Mouse (Mus musculus) hindbrain, embryonic 14.5 days (tissue): Measurements from ENCODE around the gene Caps2. TPM values are rescaled to one million over a fixed set of nuclear protein-coding genes. Genes with fewer than 3 reads are reported as not detected.
"Not testable (repeated sequence)": the region's sequence is repeated elsewhere in the genome, so short reads cannot be mapped to it uniquely, and the experiment has no call there.

Source experiments
- ATAC-seq: fragments of 200-750 bp; cut with Nextera tagmentation; 2 replicates; pipeline ENCODE4 v1.8.0; 2017; ENCODE audit warnings: moderate number of reproducible peaks, mild to moderate bottlenecking, moderate TSS enrichment, moderate library complexity; ENCODE audit not compliant: low FRiP score
- DNase-seq: peaks from one replicate; pipeline ENCODE4 v3.0.0-alpha.2; 2015; ENCODE audit warnings: low spot score
- H3K27ac ChIP-seq: fragments of 300-500 bp; sonication (generic); 2 replicates; pipeline ENCODE4 v1.5.1; 2014; ENCODE audit warnings: mild to moderate bottlenecking, moderate library complexity
- H3K27me3 ChIP-seq: fragments of 300-500 bp; sonication (generic); 2 replicates; pipeline ENCODE4 v1.6.1; 2014; ENCODE audit warnings: mild to moderate bottlenecking, low read length, mixed read lengths; ENCODE audit not compliant: control insufficient read depth, insufficient read depth
- H3K36me3 ChIP-seq: fragments of 300-500 bp; sonication (generic); replicated peaks from 2 replicates; pipeline ENCODE4 v1.6.1; 2014; ENCODE audit not compliant: control insufficient read depth, insufficient read depth
- H3K4me1 ChIP-seq: fragments of 300-500 bp; sonication (generic); replicated peaks from 2 replicates; pipeline ENCODE4 v1.6.1; 2014; ENCODE audit warnings: antibody characterized with exemption, low read length, mixed read lengths; ENCODE audit not compliant: control insufficient read depth, insufficient read depth
- H3K4me2 ChIP-seq: fragments of 300-500 bp; sonication (generic); replicated peaks from 2 replicates; pipeline ENCODE4 v1.6.1; 2014; ENCODE audit warnings: mild to moderate bottlenecking, moderate library complexity
- H3K4me3 ChIP-seq: fragments of 300-500 bp; sonication (generic); replicated peaks from 2 replicates; pipeline ENCODE4 v1.5.1; 2014; ENCODE audit warnings: mild to moderate bottlenecking, low read length
- H3K9ac ChIP-seq: fragments of 300-500 bp; sonication (generic); 2 replicates; pipeline ENCODE4 v1.6.1; 2014
- H3K9me3 ChIP-seq: fragments of 300-500 bp; sonication (generic); 2 replicates; pipeline ENCODE4 v1.6.1; 2016; ENCODE audit warnings: low read length; ENCODE audit not compliant: control insufficient read depth
- WGBS: fragments of 180-500 bp; shearing (Covaris S2); extraction: QIAGEN DNeasy Blood & Tissue Kit; methylation state at CpG from one replicate; pipeline ENCODE4 v1.1.7; 2014; 5-methylcytosine and 5-hydroxymethylcytosine counted together
- polyA plus RNA-seq: library from polyadenylated mRNA; unstranded; fragments of >200 nt; fragmentation: Nextera tagmentation; extraction: Ambion mirVana; gene quantifications from 2 replicates; pipeline ENCODE4 v1.2.1, GENCODE M21; 2014

Gene Caps2
- 0.53 and 0.96 TPM in 2 replicates for polyA plus RNA-seq

DNA sequence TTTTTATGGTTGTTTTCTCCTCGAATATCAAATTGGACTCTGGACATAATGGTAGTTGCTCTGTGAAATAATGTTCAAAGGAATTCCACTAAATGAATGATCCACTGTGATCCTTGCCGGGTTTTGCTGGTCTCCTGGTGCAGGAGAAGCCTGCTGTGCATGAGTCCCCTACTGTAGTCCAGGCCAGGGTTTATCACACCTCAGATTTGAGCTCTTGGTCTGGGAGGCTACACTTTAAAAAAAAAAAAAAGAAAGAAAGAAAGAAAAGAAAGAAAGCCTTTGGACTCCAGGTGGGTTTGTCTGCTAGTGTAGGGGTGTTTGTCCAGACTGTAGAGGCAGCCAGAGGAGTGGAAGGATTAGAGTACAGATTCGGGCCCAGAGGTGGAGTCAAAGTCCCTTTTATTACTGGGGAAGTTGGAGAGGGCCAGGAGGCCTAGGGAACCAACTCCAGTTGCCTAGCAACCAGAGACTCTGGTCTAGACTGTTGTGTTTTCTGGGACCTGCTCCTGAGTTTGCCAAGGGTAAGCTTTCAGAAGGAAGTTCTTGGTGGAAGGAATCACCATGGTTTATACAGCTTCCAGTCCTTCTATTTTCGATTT is at the start of gene Caps2:
Caps2 (plus strand) TSS at position 454 of the 599 bp plus-strand sequence.
- H3K4me2 ChIP-seq: 0 out of 2 replicates have a peak within 1 kb of the TSS, but pooled peaks have one; percentile 21
- H3K4me3 ChIP-seq: no peak within 1 kb of the TSS
- no peaks in the 10 kb centered on the region for H3K9me3 ChIP-seq
- no peaks in the 10 kb centered on the region for H3K27me3 ChIP-seq
- DNase-seq: peak; percentile 46
- H3K9ac ChIP-seq: no peak within 1 kb of the TSS
- no peak within 1 kb of the TSS for H3K27ac ChIP-seq
- peak; percentile 50; the same call in 1 of the 2 replicates for ATAC-seq
- no peaks in the 10 kb centered on the region for H3K36me3 ChIP-seq
- H3K4me1 ChIP-seq: peaks cover 3% of the 10 kb centered on the region; the same call in 1 of the 2 replicates
- WGBS: 30% methylated on average over 4 of the region's 4 CpGs

DNA sequence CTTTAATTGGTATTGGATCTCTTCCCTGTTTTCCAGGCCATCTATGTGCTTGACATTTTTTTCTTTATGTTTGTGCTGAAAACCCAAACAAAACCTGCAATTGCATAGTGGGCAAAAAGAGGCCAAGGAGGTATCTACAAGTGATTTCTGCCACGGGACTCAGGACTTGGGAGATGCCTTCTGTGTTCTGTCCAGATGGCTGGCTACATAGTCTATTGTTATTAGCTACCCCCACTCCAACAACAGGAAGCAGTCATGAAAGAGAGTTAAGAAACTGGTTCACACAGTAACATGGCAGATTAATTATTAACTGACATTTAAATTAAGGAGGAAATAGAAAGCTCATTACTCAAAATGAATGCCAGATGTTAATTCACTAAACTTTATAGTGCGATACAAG is 38.3 kb upstream of the Caps2 start:
- not testable (repeated sequence) for ATAC-seq, H3K27me3 ChIP-seq, H3K4me3 ChIP-seq, DNase-seq, H3K27ac ChIP-seq, H3K36me3 ChIP-seq, H3K4me2 ChIP-seq, H3K4me1 ChIP-seq, H3K9ac ChIP-seq, H3K9me3 ChIP-seq
- WGBS: 49% methylated on average over 2 of the region's 2 CpGs

DNA sequence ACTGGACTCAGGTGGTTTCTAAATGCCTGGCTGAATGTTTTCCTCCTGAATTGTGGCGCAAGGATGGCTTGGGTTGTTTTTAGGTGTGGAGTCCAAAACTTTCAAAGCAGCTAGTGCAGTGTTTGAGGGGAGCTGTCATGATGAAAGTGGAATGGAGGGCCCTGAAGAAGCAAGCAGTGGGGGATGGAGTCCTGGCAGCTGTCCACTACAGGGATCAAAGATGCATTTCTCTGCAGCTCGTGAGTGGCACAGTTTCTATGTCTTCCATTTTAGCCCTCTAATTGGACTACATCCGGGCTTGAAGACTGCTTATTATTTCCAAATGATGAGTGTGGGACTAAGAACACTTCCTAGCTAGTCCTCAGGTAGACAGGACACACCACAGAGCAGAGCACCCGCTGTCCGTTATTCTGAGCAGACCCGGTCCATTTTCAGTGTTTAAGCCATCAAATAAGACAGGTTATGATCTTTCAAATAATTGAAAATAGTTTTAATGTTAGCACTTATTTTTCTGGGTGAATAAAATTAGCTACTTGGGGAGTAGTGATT is 35.7 kb upstream of the Caps2 start:
- not testable (repeated sequence) for H3K9ac ChIP-seq, H3K4me3 ChIP-seq, H3K4me1 ChIP-seq, H3K27me3 ChIP-seq, H3K27ac ChIP-seq, H3K4me2 ChIP-seq, H3K9me3 ChIP-seq, ATAC-seq, H3K36me3 ChIP-seq, DNase-seq
- WGBS: 85% methylated on average over 6 of the region's 6 CpGs

DNA sequence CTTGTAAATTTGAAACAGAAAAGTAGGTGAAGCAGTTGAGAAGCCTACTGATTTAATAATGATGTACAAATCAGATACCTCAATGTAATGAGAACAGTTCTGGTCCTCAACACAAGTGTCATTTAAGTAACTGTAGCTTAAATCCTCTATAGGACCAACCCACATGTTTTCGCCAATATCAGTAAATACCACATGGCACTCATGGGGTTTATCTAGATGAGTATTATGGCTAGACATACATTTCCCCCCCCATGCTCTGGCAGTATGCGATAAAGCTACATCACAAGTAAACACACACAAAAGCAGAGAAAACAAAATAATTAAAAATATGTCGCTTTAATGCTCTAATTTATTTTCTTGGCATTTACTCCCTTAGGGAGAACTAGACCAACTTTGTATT is 31.2 kb upstream of the Caps2 start:
- 94% methylated on average over 3 of the region's 3 CpGs for WGBS
- Histone ChIP-seq H3K4me1 (no peaks in the 10 kb centered on the region), H3K4me3 (no peak overlapping the region), H3K36me3 (no peaks in the 10 kb centered on the region), H3K4me2 (no peak overlapping the region), H3K9me3 (no peaks in the 10 kb centered on the region), H3K9ac (no peak overlapping the region), H3K27ac (no peak overlapping the region), H3K27me3 (no peaks in the 10 kb centered on the region)
- DNase-seq (no peak), ATAC-seq (no peak)

DNA sequence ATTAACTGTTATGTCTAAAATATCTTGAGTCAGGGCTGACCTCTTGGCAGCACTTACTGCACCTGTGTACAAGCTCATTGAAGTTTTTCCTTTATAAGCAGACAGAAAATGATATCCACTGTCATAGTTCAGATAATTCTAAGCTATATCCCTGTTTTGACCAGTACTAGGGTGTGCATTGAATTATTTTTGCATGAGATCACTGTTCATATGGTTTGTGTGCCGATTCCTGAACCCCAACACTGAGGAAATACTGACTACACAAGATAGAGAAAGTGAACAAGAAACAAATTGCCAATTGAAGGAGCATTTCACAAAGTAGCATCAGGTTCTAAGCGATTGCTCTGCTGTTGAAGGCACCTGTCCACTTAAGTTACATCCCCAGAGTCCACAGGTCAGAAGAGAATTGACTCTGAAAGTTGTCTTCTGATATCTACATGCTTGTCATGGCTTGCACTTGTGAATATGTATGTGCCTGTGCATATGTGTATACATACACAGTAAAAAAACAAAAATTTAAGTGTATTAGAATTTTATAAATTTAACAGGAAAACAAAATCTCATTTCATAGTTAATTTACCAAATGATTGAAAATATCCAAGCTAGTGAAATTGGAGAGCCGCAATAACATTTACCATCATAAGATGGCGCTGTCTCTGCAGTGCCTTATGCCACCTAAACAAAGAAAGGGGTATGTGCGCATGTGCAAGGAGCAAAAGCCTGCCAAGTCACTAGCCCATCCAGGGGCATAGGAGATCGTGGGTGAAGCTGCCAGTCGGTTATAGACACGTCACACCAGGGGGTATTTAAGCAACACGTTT is 25.2 kb upstream of the Caps2 start:
- no peak overlapping the region for H3K27ac ChIP-seq
- H3K9ac ChIP-seq: peak overlapping the region; percentile 57
- H3K4me1 ChIP-seq: 0 out of 2 replicates have a peak, but pooled peaks cover 2% of the 10 kb centered on the region
- no peaks in the 10 kb centered on the region for H3K36me3 ChIP-seq
- no peaks in the 10 kb centered on the region for H3K9me3 ChIP-seq
- peak overlapping the region; percentile 52 for H3K4me2 ChIP-seq
- peak; percentile 89 for DNase-seq
- peak overlapping the region; percentile 31 for H3K4me3 ChIP-seq
- H3K27me3 ChIP-seq: no peaks in the 10 kb centered on the region
- peak; percentile 88 for ATAC-seq
- WGBS: 16% methylated on average over 9 of the region's 9 CpGs

DNA sequence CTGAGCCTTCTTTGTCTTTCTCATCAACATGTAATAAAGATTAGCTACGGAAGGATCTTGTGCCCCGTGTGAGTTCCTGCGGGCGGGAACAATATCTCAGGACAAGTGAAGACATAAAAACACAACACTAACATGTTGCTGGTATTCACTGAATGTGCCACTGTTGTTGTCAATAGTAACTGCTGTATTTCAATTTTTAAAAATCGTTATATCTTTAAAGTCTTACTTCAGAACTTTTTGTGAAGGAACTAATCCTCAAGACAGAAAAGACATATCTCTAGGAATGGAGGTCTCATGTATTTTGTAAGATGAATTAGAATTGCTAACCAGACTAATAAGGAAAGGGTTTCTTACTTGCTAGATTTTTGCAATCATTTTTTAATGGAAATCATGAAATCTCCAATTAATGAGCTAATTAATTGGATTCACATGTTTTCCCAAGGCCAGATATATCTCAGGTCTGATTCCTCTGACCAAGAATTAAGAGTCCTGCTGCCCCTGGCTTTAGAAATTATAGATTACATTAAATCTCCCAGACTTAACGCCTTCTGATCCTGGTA is 24.5 kb upstream of the Caps2 start:
- Histone ChIP-seq H3K4me3 (peak overlapping the region; percentile 31), H3K27me3 (no peaks in the 10 kb centered on the region), H3K9ac (peak overlapping the region; percentile 57), H3K9me3 (no peaks in the 10 kb centered on the region), H3K4me2 (peak overlapping the region; percentile 52), H3K4me1 (0 out of 2 replicates have a peak, but pooled peaks cover 2% of the 10 kb centered on the region), H3K27ac (no peak overlapping the region), H3K36me3 (no peaks in the 10 kb centered on the region)
- WGBS: 35% methylated on average over 6 of the region's 6 CpGs
- ATAC-seq (peak; percentile 37; the same call in 1 of the 2 replicates), DNase-seq (peak; percentile 25)

DNA sequence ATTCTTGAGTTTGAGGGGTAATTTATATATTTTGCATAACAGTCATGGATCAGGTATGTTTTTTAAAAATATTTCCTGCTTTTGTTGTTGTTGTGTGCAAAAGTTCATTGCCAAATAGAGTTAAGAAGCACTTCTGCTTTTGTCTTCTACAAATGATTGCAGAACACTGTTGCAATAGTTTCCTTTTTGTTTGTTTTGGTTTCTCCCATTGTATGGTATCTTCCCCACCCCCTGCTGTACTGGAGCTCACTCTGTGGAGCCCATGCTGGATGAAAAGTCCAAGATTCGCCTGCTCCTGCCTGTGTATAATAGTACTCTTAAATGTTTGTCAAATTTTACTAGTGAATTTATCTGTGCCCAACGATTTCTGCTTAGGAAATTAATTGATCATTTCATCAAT is 23.6 kb upstream of the Caps2 start:
- ATAC-seq: no peak
- 56% methylated on average over 2 of the region's 2 CpGs for WGBS

DNA sequence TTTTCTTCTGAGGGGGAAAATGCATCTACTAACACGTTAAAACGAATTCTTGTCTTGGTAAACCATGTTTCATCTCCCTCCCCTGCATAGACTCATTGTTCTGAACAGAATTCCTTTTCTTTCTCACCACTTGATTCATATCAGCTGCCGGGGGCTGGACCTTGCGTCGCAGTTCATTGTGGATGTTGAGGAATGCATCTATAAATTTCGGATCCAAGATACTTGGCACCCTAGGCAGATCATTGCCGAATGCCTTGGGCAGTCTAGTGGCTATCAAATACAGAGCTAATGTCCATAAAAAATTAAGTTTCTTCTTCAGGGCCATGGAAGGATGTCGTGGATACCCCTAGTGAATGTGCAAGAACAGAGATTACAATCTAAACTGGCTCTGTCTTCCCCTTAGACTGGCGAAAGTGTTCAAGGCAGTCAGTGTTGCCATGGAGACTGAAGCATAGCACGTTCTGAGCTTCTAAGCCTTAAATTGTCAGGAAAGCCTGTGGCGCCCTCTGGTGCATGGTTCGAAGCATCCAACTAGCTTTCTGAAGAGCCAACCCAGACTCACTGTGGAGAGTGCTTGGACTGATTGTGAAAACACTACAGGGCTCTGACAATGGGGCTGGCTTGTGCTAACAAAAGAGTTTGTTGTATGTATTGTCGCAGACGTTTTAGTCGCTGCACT is 3.4 kb upstream of the Caps2 start, which contains the start of gene Glipr1l3:
Glipr1l3 (minus strand) TSS at position 446 of the 679 bp plus-strand sequence.
- Histone ChIP-seq H3K4me3 (peak within 1 kb of the TSS; percentile 22), H3K9ac (peak within 1 kb of the TSS; percentile 54)

More for the DNA sequence above, 23.6 kb upstream of the Caps2 start:
- Histone ChIP-seq H3K4me3 (no peak overlapping the region), H3K4me2 (no peak overlapping the region), H3K27me3 (no peaks in the 10 kb centered on the region), H3K9ac (no peak overlapping the region), H3K4me1 (0 out of 2 replicates have a peak, but pooled peaks cover 2% of the 10 kb centered on the region), H3K36me3 (no peaks in the 10 kb centered on the region), H3K27ac (no peak overlapping the region), H3K9me3 (no peaks in the 10 kb centered on the region)
- DNase-seq: no peak

More for the DNA sequence above, 3.4 kb upstream of the Caps2 start, which contains the start of gene Glipr1l3:
- Histone ChIP-seq H3K4me2 (peak within 1 kb of the TSS; percentile 52), H3K27ac (peak within 1 kb of the TSS; percentile 84)
- not testable (repeated sequence) for H3K9me3 ChIP-seq, H3K27me3 ChIP-seq, H3K36me3 ChIP-seq, H3K4me1 ChIP-seq
- ATAC-seq (peak; percentile 96), DNase-seq (peak; percentile 96)
- 5% methylated on average over 15 of the region's 15 CpGs for WGBS
